Mouse (Mus musculus) forelimb bud, embryonic 11.5 days (tissue): ENCODE results near the gene Rhbdd1.

Experiments used
- DNase-seq: peaks from one replicate; pipeline ENCODE4 v3.0.0-alpha.2; 2012; ENCODE audit warnings: low read depth, low spot score

Gene Rhbdd1

DNA sequence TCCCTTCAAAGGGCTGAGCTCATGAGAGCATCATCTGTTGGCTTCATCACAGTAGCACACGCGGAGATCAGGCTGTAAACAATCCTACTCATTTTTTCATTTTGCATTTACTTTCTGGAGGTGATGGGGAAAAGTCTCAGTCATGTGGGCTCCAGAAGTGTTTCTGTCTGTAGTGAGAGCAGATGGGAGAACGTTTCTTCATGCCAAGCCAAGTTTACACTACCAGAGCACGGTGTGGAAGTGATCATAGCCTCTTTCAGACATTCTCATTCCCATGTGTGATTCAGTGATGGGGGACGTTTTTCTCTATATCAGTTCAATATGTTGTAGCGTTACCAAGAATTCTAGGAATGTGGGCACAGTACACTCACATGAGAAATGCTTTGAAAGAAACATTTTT, 45.9 kb downstream of the Rhbdd1 start:
- peak; percentile 40 for DNase-seq

DNA sequence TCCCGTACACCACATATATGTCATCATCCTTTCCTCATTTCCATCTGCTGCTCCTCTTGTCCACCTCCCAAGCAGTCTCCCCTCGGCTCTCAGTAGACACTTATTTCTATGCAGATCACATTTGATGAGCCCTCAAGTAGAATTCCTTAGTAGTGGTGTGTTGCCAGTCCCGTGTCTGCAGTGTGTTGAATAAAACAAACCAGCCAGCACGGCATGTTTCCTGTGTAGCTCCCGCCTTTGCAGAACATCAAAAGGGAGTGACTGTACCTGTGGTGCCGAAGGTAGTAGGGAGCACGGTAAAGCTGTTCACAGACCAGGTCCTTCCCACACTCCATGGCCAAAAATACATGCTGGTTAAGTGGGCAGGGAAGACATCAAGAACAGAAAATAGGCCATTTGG, 47.8 kb downstream of the Rhbdd1 start:
- no peak for DNase-seq

DNA sequence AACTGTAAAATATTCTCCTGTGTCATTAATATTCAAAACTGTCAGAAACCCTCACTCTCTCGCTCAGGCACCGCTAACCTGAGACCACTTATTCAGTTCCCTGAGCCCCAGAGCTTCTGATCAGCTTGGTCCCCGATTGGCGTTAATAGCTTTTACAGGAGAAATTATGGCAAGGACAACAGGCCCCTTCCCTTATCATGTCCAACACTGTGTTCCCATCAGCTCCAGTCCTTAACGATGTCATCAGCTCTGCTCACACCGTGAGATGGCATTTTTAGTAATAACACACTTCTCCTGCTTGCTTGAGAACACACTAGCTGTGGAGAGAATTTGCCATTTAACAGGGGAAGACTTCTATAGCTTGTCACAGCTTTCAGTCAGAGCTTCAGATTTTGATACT, 48.2 kb downstream of the Rhbdd1 start:
- no peak for DNase-seq

DNA sequence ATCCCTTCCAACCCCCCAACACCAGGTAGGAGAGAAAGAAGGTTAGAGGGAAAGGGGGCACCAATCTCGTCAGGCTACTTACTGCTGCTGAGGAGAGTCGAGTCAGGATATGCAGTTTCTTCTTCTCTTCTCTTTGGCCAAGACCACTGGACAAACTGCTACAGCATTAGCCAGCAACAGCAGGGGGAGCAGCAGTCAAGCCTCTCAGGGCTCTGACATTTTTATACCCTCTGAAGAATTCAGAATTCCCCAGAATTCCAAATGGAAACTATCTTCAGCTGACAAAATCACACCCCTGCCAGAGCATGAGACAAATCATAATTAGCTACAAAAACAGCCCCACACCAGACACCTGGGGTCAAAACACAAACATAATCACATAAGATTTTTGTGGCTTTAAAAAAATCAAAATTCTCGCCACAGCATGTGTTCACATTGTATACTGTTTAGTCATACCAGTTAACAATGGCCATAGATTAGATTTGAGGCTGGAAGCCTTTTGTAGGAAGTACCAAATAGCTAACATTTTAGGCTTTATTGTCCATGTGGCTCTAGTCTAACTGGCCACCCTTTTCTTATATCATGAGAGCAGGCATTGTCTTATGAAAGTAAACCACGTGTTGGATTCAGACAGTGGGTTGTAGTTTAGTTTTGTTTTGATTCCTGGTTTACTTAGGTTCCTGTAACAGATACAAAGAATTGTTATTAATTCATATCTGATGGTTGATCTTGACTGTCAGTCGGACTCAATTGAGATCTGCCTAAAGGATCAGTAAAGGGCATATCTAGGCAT, 55.6 kb downstream of the Rhbdd1 start:
- DNase-seq = no peak

DNA sequence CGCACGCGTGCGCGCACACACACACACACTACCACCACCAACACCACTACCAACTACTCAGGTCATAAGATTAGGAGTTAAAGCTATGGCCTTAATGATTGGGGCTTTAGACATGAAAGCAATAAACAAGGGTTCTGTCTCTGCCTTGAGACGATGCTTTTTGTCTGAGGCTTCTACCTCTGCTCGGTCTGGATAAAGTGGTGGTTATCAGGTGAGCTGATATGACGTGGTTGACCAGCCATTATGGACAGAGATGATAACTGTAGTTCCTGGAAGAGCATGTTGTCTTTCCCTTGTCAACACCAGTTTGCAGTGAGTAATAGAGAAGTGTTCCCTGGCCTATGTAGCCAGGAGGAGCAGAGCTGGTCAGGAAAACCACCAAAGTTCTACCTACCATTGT, 57.7 kb downstream of the Rhbdd1 start:
- DNase-seq = no peak

DNA sequence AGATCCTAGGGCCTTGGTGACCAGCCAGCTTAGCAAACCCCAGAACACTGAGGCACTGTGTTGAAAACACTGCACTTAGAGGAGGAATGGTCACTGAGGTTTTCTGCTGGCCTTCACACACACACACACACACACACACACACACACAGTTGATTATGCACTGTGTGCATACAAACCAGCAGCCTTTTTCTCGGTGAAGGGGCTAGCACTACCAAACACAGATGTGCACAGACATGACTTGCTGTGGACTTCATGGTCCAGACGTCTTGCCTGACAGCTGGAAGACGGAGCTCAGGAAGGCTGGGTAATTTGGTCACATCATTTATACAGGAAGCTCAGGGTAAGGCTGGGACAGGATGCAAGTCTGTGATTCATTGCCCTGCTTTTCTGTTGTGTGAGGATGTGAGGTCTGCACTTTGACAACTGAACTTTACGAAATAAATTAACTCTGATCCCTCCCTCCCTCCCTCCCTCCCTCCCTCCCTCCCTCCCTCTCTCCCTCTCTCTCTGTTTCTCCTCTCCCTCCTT, 58.6 kb downstream of the Rhbdd1 start:
- peak; percentile 23 for DNase-seq

DNA sequence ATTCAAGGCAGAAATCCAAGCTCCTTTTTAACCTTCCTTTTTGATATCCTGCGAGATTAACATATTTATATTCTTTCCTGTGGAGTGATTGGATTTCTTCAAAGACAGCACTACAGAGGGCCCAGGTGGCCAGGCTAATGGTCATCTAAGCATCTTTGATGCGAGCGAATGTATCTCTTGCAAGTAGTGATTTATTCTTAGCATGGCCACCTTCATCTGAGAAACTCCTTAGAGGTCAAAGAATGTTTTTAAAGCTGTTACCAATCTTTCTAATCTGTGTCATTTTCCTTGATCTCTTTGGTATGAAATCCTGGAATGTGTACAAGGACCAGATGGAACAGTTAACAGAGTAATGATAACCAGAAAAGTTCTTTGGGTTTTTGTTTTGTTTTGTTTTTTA, 59.2 kb downstream of the Rhbdd1 start:
- DNase-seq = no peak

DNA sequence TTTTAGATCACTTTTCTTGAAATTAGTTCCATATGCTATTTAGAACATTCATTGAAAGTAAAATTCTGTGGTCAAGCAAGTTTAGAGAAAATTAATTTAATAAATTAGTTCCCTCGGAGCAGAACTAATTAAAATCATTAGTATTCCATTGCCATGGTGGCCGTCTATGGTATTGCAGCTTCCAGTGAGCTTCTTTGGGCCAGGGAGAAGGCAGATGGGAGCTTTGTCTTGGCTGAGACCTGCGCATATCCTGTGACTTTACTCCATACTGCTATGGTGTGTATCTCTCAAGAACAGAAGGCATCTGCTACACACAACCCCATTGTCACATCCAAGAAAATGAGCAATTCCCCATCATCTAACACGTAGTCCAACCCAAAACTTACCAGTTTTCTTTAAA, 65.7 kb downstream of the Rhbdd1 start:
- no peak for DNase-seq

DNA sequence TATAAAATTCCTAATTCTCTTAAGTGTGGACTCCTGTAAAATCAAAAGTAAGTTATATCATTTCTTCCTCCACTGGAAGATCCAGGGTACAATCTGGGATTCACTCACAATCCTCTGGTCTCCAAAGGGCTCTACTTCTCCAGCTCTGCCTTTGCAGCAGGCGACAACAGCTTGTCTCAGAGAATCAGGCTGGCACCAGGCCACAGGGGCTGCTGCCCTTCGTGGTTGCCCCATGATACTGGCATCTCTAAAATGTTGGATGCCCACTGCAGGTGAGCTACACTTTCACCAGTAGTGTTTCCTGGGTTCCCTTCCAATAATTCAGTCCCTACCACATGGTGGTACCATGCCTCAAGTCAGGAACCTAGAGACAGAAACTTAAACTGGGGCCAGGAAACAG, 67.9 kb downstream of the Rhbdd1 start:
- DNase-seq = no peak

DNA sequence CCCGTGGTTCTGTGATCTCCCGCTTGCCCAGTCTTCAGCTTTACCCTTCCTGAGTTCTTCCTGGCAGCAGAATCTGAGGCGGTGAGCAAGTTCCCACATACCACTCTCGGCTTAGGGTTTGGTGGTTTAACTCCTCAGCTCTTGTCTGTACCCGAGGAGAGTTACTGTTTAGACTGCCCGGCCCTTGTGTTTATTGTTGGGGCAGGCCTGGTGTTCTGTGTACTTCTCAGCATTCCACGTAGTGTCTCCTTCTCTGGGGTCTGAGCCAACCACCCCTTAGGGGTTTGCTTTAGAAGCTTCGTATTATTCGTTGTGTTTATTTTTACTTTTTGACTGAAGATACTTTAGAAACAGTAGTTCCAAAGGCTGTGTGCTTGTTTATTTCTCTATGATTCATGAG, 68.8 kb downstream of the Rhbdd1 start:
- DNase-seq = no peak

DNA sequence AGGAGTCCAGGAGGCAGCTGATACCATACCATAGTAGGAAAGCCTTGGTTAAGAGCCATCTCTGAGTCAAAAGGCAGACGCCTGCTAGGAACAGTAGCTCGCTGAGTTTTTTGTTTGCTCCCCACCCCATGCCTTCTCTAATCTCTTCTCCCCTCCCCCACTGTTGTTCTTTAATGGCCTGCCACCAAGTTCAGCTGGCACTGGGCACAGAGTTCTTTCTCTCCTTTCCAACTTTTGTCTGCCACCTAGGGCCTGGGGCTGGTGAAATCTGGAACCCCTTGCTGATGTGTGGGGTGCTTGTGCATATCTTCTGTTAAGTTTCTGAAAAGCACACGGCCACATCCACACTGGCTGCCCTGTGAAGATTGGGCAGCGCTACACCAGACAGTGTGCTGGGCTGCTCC, 69.6 kb downstream of the Rhbdd1 start:
- DNase-seq = no peak

DNA sequence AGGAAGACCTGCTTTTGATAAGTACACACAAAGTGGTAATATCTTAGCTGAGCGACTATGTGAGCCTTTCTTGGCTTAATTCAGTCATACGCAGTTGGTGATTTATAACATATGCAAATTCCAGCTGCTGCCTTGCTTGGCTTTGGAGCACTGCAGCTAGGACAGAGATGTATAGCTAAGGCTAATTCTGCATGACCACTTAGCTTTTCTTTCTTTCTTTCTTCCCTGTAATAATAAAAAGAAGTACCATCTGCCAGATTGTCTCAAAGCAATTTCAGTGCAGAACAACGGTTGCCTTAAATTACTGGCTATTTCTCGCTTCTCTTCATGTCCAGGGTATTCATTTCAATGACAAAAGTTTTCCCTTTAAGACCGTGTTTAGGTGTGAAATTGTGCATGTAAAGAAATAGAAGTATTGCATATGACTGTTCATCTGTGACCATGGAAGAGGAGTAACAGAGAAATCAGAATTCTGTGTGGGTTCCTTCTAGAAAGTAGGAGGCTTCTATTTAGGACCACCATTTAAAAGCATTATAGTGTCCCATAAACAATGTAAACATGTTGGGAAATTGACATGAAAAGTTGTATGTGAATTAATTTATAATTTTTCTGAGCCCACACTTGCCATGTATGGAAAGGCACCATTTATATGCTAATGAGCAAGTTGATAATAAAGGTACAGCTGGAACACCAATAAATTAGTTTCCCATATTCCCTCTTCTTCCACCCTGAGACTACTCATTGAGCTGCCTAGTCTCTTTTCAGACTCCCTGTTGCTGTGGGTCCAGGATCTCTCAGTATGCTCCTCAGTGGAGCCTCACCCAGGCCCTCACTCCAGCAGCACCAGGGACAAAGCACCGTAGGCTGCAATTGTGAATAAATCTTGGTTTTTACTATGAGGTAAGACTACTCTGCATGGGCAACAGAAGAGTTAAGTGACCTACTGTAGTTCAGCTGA, 70.8 kb downstream of the Rhbdd1 start:
- DNase-seq = no peak

DNA sequence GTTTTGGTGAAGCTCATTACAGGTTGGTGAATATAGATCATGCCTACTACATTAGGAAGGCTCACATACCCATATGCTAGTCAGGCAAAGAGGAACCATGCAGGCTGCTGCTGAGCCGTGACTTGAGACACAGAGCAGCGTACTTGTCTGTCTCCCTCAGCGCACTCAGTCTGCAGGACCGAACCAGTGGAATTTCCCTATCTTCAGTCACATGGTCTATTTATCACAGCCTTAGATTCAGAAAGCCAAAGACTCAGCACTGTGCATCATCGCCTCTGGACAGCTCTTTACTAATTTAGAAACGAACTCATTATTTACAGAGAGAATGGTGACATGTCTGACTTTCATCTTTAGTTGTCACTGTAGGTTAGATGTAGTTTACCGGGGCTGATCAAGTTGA, 73.1 kb downstream of the Rhbdd1 start:
- DNase-seq = no peak

DNA sequence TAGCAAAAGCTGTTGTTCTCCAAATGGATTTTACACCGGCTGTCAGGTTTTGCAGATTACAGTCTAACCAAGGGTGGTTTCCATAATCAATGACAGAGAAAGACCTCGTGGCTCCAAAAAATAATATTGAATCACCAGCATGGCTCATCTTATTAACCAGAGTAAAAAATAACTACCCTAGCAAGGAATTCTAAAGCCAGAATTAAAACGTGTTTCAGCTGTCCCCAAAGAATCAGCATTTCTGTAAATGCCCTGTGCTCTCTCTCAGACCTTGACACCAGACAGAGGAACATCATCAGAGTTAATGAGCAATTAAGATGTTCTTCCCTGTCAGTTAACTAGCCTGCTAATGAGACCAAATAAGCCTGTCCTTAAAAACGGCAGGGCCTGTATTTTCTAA, 79.1 kb downstream of the Rhbdd1 start:
- no peak for DNase-seq

DNA sequence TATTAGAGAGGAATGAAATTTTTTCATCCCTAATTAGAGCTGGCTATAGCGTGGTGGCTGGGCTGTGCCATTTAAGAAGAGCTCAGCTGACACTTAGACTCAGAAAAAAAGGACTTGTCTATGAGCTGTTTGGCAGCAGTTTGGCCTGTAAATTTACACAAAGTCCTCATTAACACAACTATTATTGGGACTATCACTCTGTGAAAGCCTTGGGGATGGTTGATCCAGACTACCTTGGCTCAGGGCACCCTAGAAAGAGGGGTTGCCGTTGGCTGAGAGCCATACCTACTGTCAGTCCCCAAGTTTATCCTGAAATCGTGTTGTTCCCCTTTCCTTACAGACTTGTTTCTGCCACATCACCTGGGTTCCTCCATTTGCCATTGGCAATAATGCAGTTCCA, 91.5 kb downstream of the Rhbdd1 start:
- DNase-seq = no peak

DNA sequence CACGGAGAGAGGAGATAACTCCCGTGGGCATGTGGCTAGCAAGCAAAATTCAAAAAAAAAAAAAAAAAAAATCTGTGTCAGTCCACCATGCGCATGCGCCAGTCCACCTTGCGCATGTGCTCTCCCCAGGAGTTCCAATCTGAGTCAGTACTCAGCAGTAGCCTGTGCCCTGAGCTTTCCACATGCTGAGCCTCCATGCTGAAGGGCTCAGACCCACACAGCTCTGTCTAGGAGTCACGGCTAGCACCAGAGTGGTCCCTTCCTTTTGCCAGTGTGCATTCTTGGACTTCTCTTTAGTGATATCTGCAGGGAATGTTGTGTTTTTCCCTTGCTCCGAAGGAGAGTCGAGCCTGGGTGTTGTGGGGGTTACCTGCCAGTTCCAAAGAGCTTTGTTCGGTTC, 93.0 kb downstream of the Rhbdd1 start:
- DNase-seq = no peak

DNA sequence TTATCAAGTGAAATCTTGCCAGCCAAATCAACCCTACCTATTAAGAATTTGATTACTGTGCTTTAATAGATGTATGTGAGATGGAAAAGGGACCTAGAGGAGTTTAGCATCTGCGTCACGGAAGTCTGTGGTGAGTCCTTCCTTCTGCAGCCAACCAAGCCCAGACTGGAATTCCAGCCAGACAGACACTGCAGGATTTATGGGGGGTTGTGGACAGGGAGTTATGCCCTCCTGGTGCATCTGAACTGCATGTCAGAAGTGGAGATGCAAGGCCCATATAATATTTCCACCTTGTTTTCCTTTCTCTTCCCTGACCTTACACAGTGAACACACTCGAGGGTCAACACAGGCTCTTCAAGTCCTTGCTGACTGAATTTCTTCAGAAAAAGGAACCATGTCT, 94.3 kb downstream of the Rhbdd1 start:
- DNase-seq = no peak

DNA sequence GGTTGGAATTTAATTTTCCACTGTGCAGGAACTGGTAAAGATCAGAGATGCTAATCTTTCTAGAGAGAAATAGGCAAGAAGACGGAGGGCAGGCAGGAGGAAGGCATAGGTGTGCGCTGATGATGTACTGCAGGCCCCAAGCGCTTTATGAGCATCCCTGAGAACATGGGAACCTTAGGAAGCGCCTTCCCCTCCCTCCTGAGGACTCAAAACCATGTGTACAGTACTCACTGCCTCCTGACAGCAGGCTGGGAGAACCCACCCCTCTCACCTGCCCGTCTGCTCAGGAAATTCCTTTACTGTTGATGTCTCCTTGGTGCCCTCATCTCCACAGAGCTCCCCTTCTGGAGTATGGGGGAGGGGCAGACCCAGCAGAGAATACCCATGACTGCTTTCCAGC, 95.3 kb downstream of the Rhbdd1 start:
- no peak for DNase-seq

DNA sequence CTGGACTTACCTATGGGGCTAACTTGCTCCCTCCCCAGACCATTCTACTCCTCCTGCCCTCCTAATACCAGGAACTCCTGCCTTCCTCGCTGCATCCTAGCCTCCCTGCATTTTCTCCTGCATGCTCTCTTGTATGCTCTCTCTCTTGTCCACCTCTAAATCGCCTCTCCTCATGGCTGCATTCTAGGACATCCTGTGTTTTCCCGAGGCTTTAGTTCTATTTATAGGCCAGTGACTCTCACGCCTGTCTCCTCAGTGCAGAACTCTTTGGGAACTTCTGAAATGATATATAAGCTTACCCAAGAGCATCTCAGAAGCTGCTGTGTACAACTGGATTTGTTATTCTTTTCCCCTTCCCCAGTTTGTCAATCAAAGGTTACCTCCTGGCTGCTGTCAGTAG, 95.8 kb downstream of the Rhbdd1 start:
- DNase-seq = no peak

DNA sequence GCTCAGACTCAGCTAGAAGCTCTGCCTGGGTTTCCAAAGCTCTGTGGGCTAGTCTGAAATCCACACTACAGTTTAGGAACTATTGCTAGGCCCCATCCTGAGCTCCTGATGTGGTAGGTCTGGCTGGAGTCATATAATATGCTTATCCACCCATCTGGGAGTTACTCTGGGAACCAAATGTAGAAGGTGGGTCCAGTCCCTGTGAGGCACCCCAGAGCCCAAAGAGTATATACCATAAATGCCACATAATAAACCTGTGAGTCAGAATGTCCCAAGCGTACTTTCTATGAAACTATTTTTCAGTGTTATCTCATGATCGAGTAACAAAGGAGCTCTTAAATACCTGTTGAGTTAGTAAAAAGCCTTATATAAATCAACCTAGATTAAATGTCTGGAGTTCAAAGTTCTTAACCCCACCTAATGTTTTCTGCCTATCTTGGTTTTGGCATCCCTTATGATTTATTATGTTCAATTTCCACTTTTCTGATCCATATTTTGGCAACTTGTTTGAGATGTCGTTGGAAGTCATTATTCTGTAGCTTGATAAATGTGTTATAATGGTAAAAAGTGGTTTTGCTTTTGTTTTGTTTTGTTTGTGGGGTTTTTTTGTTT, 98.3 kb downstream of the Rhbdd1 start:
- no peak for DNase-seq

DNA sequence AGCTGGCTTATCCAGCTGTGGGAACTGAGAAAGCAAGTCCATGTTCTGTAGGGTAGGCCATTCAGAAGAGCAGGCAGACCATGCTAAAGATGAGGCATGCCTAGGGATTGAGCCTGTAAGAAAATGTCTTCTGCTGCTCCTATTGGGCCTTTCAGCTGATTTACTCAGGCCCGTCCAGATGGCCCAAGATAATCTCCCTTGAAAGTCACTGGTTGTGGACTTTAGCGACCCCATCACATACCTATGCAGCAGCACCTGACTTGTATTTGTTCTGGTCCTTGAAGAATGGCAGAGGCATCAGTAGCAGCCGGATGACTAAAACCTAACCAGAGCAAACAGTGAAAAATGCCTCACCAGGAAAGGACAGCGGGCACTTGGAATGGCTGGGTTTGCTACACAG, 99.4 kb downstream of the Rhbdd1 start:
- DNase-seq = no peak

DNA sequence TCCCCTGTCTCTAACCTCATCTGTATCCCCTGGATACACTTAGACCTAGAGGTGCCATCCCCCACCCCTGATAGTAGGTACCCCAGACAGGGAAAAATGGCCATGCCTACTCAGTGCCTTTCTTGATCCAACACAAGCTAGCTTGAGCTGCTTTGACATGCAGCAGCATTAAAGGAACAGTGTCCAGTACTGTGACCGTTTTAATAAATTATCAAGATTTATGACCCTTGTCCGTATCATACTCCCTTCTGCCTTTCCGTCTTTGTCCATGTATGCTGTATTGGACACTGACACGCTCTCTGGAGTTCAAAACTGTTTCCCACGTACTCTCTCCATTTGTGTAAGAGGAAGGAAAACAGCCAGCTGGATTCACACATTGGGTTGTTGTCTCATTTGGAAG, 111.5 kb downstream of the Rhbdd1 start:
- DNase-seq = no peak
